Mouse (Mus musculus) forebrain, embryonic 11.5 days (tissue): ENCODE data around the gene Arhgef6. TPM values are rescaled to one million over a fixed set of nuclear protein-coding genes. Genes with fewer than 3 reads are reported as not detected.

Experiments
- ATAC-seq: fragments of 200-750 bp; cut with Nextera tagmentation; replicated peaks from 2 replicates; pipeline ENCODE4 v1.8.0; 2017; ENCODE audit warnings: moderate TSS enrichment; ENCODE audit not compliant: low FRiP score
- DNase-seq: peaks from one replicate; pipeline ENCODE4 v3.0.0-alpha.2; 2017; ENCODE audit warnings: low spot score
- H3K27ac ChIP-seq: fragments of 300-500 bp; sonication (generic); 2 replicates; pipeline ENCODE4 v1.5.1; 2014; ENCODE audit warnings: low read depth, low read length
- H3K27me3 ChIP-seq: fragments of 300-500 bp; sonication (generic); 2 replicates; pipeline ENCODE4 v1.6.1; 2014; ENCODE audit warnings: mild to moderate bottlenecking, low read length, mixed read lengths; ENCODE audit not compliant: control insufficient read depth, insufficient read depth
- H3K36me3 ChIP-seq: fragments of 300-500 bp; sonication (generic); 2 replicates; pipeline ENCODE4 v1.6.1; 2014; ENCODE audit warnings: mild to moderate bottlenecking, low read length, moderate library complexity, mixed read lengths; ENCODE audit not compliant: control insufficient read depth, insufficient read depth
- H3K4me1 ChIP-seq: fragments of 300-500 bp; sonication (generic); replicated peaks from 2 replicates; pipeline ENCODE4 v1.6.1; 2014; ENCODE audit warnings: low read length, mixed read lengths; ENCODE audit not compliant: control insufficient read depth, insufficient read depth
- H3K4me2 ChIP-seq: fragments of 300-500 bp; sonication (generic); 2 replicates; pipeline ENCODE4 v1.6.1; 2014; ENCODE audit warnings: low read depth, mild to moderate bottlenecking, low read length, moderate library complexity, mixed read lengths; ENCODE audit not compliant: severe bottlenecking
- H3K4me3 ChIP-seq: fragments of 300-500 bp; sonication (generic); 2 replicates; pipeline ENCODE4 v1.5.1; 2014; ENCODE audit warnings: low read depth, low read length
- H3K9ac ChIP-seq: fragments of 300-500 bp; sonication (generic); 2 replicates; pipeline ENCODE4 v1.6.1; 2014; ENCODE audit warnings: low read length
- H3K9me3 ChIP-seq: fragments of 300-500 bp; sonication (generic); 2 replicates; pipeline ENCODE4 v1.6.1; 2016; ENCODE audit warnings: low read length, mixed read lengths; ENCODE audit not compliant: control insufficient read depth
- WGBS: fragments of 180-500 bp; shearing (Covaris S2); extraction: QIAGEN DNeasy Blood & Tissue Kit; methylation state at CpG from one replicate; pipeline ENCODE4 v1.1.7; 2014; 5-methylcytosine and 5-hydroxymethylcytosine counted together
- polyA plus RNA-seq: library from polyadenylated mRNA; unstranded; fragments of >200 nt; fragmentation: Nextera tagmentation; extraction: Ambion mirVana; gene quantifications from 2 replicates; pipeline ENCODE4 v1.2.1, GENCODE M21; 2014

Arhgef6 gene
- polyA plus RNA-seq, 1 experiment from 2014 or later: 7.0 TPM

DNA sequence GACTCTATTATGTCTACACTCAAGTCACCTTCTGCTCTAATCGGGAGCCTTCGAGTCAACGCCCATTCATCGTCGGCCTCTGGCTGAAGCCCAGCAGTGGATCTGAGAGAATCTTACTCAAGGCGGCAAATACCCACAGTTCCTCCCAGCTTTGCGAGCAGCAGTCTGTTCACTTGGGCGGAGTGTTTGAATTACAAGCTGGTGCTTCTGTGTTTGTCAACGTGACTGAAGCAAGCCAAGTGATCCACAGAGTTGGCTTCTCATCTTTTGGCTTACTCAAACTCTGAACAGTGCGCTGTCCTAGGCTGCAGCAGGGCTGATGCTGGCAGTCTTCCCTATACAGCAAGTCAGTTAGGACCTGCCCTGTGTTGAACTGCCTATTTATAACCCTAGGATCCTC, 115.2 kb downstream of the Arhgef6 start:
- H3K27me3 ChIP-seq: no peaks in the 10 kb centered on the region
- no peak overlapping the region for H3K27ac ChIP-seq
- no peak overlapping the region for H3K9ac ChIP-seq
- no peaks in the 10 kb centered on the region for H3K9me3 ChIP-seq
- no peak for DNase-seq
- 90% methylated on average over 10 of the region's 10 CpGs for WGBS
- no peak overlapping the region for H3K4me3 ChIP-seq
- no peak for ATAC-seq
- H3K4me2 ChIP-seq: no peak overlapping the region
- no peaks in the 10 kb centered on the region for H3K4me1 ChIP-seq
- no peaks in the 10 kb centered on the region for H3K36me3 ChIP-seq

DNA sequence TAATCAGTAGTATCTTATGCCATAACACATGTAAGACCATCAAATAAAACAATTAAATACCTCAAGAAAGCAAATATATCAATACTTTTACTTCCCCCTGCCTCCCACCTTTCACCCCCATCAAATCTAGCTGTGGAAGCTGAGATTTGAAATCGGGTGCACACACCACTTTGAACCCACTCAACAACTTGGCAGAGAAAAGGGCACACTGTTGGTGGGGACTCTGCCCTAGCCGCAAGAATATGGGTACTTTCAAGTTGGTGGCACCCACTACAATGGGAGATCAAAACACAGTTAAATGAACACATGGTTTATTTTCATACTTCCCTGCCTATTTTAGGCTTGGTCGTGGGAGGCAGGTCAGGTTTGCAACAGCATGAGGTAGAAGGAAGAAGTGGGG, 116.6 kb downstream of the Arhgef6 start:
- H3K36me3 ChIP-seq: no peaks in the 10 kb centered on the region
- no peak overlapping the region for H3K27ac ChIP-seq
- ATAC-seq (no peak), DNase-seq (no peak)
- H3K9ac ChIP-seq: no peak overlapping the region
- no peak overlapping the region for H3K4me2 ChIP-seq
- H3K27me3 ChIP-seq: no peaks in the 10 kb centered on the region
- H3K4me3 ChIP-seq: no peak overlapping the region
- WGBS: 84% methylated on average over 3 of the region's 3 CpGs
- no peaks in the 10 kb centered on the region for H3K4me1 ChIP-seq
- H3K9me3 ChIP-seq: no peaks in the 10 kb centered on the region

DNA sequence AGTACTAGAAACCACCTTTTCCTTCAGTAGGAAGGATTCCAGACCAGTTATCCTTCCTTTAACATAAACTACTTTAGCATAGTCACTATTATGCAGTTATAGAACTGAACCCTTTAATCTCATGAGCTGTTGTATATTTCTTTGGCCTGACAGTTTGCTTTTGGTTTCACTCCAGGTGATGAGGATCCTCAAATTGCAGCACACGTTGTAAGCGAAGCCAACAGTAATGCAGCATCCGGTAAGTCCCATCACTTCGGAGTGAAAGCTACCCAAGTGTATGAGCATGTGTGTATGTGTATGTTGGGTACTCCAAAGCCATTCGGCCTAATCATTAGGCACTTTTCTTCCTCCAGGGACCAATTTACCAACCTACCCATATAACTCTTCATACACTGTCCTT, 119.0 kb downstream of the Arhgef6 start:
- H3K9me3 ChIP-seq: no peaks in the 10 kb centered on the region
- no peak overlapping the region for H3K27ac ChIP-seq
- ATAC-seq: no peak
- no peaks in the 10 kb centered on the region for H3K36me3 ChIP-seq
- no peaks in the 10 kb centered on the region for H3K27me3 ChIP-seq
- WGBS: 95% methylated on average over 5 of the region's 5 CpGs
- no peak overlapping the region for H3K4me3 ChIP-seq
- H3K4me1 ChIP-seq: no peaks in the 10 kb centered on the region
- H3K9ac ChIP-seq: no peak overlapping the region
- H3K4me2 ChIP-seq: no peak overlapping the region
- no peak for DNase-seq

DNA sequence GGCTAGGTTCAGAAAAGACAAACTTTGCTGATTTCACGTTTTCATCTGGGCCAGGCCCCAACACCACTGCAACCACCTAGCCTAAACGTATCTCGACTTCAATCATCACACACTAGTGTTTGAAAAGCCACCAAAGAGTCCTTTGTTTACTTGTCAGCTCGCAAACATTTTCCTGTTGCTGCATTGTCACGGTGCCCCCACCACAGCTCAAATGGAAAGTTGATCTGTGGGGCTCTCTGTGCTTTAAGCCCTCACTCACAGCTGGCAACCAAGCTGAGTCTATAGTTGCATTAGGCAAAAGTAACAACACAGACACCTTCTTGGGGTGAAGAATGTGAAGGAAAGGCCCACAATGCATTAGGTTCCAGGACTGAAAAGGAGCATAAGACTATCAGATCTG, 122.3 kb downstream of the Arhgef6 start:
- Histone ChIP-seq H3K9ac (no peak overlapping the region), H3K36me3 (no peaks in the 10 kb centered on the region), H3K27ac (no peak overlapping the region), H3K27me3 (no peaks in the 10 kb centered on the region), H3K4me3 (no peak overlapping the region), H3K9me3 (no peaks in the 10 kb centered on the region), H3K4me2 (no peak overlapping the region), H3K4me1 (no peaks in the 10 kb centered on the region)
- no peak for ATAC-seq
- no peak for DNase-seq
- 71% methylated on average over 5 of the region's 5 CpGs for whole genome bisulfite sequencing

DNA sequence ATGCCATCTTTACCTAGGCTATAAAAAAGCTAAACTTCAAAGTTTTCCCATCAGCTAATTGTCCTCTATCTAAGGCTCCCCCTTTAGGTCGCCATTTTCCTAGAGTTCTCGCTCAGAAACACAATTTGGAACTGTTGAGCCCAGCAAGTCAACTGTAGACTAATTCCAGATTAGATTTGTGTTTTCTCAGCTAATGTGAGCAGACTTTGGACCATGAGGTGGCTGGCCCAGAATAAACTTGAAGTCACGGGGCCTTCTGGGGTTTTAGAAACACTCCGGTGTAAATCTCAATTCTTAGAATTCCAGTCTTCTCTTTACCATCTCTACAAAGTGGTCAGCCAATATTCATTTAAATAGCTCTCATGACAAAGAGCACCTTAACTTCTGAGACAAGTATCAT, 123.0 kb downstream of the Arhgef6 start:
- DNase-seq (no peak), ATAC-seq (no peak)
- Histone ChIP-seq H3K27ac (no peak overlapping the region), H3K9me3 (no peaks in the 10 kb centered on the region), H3K27me3 (no peaks in the 10 kb centered on the region), H3K4me3 (no peak overlapping the region), H3K4me1 (no peaks in the 10 kb centered on the region), H3K36me3 (no peaks in the 10 kb centered on the region), H3K4me2 (no peak overlapping the region), H3K9ac (no peak overlapping the region)
- WGBS: 89% methylated on average over 4 of the region's 4 CpGs

DNA sequence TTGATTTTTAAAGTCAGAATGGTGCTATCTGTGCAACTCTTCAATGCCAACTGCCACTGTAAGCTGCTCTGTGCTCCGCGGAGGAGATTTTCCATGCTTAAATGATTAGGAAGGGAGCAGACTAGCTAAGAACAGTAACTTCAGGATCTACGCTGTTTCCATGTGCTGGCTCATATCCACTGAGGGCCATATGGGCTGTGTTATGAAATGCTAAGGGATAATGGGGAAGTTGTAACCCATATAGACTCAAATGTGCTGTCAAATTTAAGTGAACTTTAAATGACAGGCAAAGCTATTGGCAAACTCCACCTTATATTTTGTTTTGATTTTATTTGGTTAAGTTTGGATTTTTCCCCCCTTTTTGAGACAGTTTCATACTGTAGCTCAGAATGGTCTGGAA, 125.7 kb downstream of the Arhgef6 start:
- no peak for ATAC-seq
- H3K9me3 ChIP-seq: no peaks in the 10 kb centered on the region
- H3K4me2 ChIP-seq: no peak overlapping the region

DNA sequence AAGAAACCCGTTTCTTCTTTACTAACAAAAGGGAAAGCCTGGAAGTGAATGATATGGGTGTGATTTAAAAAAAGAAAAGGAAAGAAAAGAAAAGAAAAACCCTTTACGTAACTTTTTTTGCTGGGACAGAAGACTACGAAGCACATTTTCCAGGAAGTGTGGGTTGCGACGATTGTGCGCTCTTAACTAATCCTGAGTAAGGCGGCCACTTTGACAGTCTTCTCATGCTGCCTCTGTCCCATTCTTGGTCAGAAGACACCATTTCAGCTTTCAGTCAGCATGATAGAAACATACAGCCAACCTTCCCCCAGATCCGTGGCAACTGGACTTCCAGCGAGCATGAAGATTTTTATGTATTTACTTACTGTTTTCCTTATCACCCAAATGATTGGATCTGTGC, 126.7 kb downstream of the Arhgef6 start, which contains the start of gene Cd40lg:
TSS of gene Cd40lg (plus strand) at position 268 of the 400 bp plus-strand sequence.
- Histone ChIP-seq H3K36me3 (no peaks in the 10 kb centered on the region), H3K27me3 (no peaks in the 10 kb centered on the region), H3K4me3 (no peak within 1 kb of the TSS), H3K27ac (no peak within 1 kb of the TSS), H3K4me2 (no peak within 1 kb of the TSS), H3K9ac (no peak within 1 kb of the TSS), H3K9me3 (no peaks in the 10 kb centered on the region), H3K4me1 (no peaks in the 10 kb centered on the region)
- DNase-seq (no peak), ATAC-seq (no peak)
- WGBS: 87% methylated on average over 9 of the region's 9 CpGs

More for the DNA sequence above, 125.7 kb downstream of the Arhgef6 start:
- WGBS: 85% methylated on average over 3 of the region's 3 CpGs
- no peak overlapping the region for H3K4me3 ChIP-seq
- no peaks in the 10 kb centered on the region for H3K36me3 ChIP-seq
- DNase-seq: no peak
- no peaks in the 10 kb centered on the region for H3K4me1 ChIP-seq
- no peaks in the 10 kb centered on the region for H3K27me3 ChIP-seq
- no peak overlapping the region for H3K9ac ChIP-seq
- H3K27ac ChIP-seq: no peak overlapping the region

DNA sequence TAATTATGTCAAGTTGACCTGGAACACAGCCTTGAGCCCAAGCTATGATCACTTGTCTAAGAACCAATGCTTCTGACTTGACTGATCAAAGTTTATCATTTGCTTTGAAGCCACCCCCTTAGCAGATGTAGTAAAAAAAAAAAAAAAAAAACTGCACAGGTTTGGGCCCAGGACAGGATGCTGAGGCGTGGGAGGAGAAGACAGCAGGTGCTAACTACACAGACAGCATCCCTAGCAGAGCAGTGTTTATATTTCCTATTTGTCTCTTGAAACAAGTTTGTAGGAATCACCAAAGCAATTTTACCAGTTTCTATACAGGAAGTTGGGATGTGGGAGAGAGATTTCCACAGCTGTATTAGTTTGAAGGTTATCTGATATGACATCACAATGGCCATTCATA, 127.9 kb downstream of the Arhgef6 start:
- no peak overlapping the region for H3K4me3 ChIP-seq
- no peaks in the 10 kb centered on the region for H3K4me1 ChIP-seq
- no peak overlapping the region for H3K4me2 ChIP-seq
- no peaks in the 10 kb centered on the region for H3K36me3 ChIP-seq
- H3K9me3 ChIP-seq: no peaks in the 10 kb centered on the region
- DNase-seq: no peak
- 95% methylated on average over 1 of the region's 1 CpGs for WGBS
- H3K9ac ChIP-seq: no peak overlapping the region
- H3K27ac ChIP-seq: no peak overlapping the region
- ATAC-seq: no peak
- H3K27me3 ChIP-seq: no peaks in the 10 kb centered on the region

DNA sequence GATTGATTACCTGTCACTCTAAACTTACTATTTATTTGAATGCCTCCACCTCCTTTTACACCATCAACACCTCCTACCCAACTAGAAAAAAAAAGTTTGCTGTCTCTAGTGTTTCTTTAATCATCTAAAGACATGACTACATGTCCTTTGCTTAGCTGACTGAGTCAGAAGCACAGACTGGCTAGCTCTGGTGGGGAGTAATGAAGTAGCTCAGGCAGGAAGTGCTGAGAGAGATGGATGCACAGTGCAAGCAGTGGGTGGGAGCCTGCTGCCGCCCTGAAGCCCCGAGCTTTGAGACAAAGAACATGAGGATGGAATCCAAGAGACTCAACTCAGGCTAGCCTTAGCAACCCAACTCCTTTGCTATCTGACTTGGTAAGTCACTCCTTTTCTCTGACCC, 138.1 kb downstream of the Arhgef6 start:
- Histone ChIP-seq H3K4me1 (no peaks in the 10 kb centered on the region), H3K4me3 (no peak overlapping the region), H3K4me2 (no peak overlapping the region), H3K36me3 (no peaks in the 10 kb centered on the region), H3K9ac (no peak overlapping the region), H3K9me3 (no peaks in the 10 kb centered on the region), H3K27ac (no peak overlapping the region), H3K27me3 (no peaks in the 10 kb centered on the region)
- DNase-seq (no peak), ATAC-seq (no peak)
- 50% methylated on average over 2 of the region's 2 CpGs for WGBS
